Mouse (Mus musculus) C2C12 (cell line): ENCODE data around the gene Qtrt1. TPM values are rescaled to one million over a fixed set of nuclear protein-coding genes. Genes with fewer than 3 reads are reported as not detected.

Experiments
- H3K27me3 ChIP-seq: one replicate; pipeline ENCODE4 v1.6.1; 2011; ENCODE audit not compliant: control insufficient read depth, insufficient read depth, insufficient read length
- H3K36me3 ChIP-seq: one replicate; pipeline ENCODE4 v1.6.1; 2011; ENCODE audit not compliant: control insufficient read depth, insufficient read depth
- H3K4me3 ChIP-seq: one replicate; pipeline ENCODE4 v1.5.1; 2011; ENCODE audit warnings: mild to moderate bottlenecking, control low read depth; ENCODE audit not compliant: poor library complexity, insufficient read depth, severe bottlenecking
- H3K79me2 ChIP-seq: one replicate; pipeline ENCODE4 v1.6.1; 2011; ENCODE audit not compliant: control insufficient read depth, insufficient read depth
- H3K79me3 ChIP-seq: one replicate; pipeline ENCODE4 v1.6.1; 2011; ENCODE audit warnings: low read depth, control low read depth
- H3ac ChIP-seq: one replicate; pipeline ENCODE3; 2011; ENCODE audit warnings: low read depth; ENCODE audit not compliant: control insufficient read depth, insufficient read length
- CEBPB ChIP-seq: IDR thresholded peaks from one replicate; pipeline ENCODE4 v1.6.1; 2011; ENCODE audit warnings: low read depth, mild to moderate bottlenecking, control low read depth, moderate library complexity
- CTCF ChIP-seq: IDR thresholded peaks from one replicate; pipeline ENCODE4 v1.5.1; 2011; ENCODE audit not compliant: control insufficient read depth, insufficient read depth, insufficient read length
- FOSL1 ChIP-seq: IDR thresholded peaks from one replicate; pipeline ENCODE4 v1.8.0; 2011; ENCODE audit warnings: mild to moderate bottlenecking, low read length; ENCODE audit not compliant: poor library complexity, insufficient read depth, severe bottlenecking
- MAX ChIP-seq: IDR thresholded peaks from one replicate; pipeline ENCODE4 v1.6.1; 2011; ENCODE audit warnings: mild to moderate bottlenecking, control low read depth
- MYOD1 ChIP-seq: IDR thresholded peaks from one replicate; pipeline ENCODE4 v1.6.1; 2011; ENCODE audit warnings: low read depth; ENCODE audit not compliant: control insufficient read depth, insufficient read length
- MYOG ChIP-seq: IDR thresholded peaks from one replicate; pipeline ENCODE4 v1.6.1; 2011; ENCODE audit not compliant: control insufficient read depth, insufficient read length; ENCODE audit errors: extremely low read depth
- USF1 ChIP-seq: IDR thresholded peaks from one replicate; pipeline ENCODE4 v1.6.1; 2011; ENCODE audit warnings: low read depth, mild to moderate bottlenecking, control low read depth, moderate library complexity
- polyA plus RNA-seq: library from polyadenylated mRNA; unstranded; fragments of >200 nt; fragmentation: generic; extraction: Trizol; gene quantifications from one replicate; pipeline ENCODE4 v1.2.1, GENCODE M21; 2012; ENCODE audit warnings: missing spikeins

Gene Qtrt1
- polyA plus RNA-seq, 1 experiment: 61.7 TPM

DNA sequence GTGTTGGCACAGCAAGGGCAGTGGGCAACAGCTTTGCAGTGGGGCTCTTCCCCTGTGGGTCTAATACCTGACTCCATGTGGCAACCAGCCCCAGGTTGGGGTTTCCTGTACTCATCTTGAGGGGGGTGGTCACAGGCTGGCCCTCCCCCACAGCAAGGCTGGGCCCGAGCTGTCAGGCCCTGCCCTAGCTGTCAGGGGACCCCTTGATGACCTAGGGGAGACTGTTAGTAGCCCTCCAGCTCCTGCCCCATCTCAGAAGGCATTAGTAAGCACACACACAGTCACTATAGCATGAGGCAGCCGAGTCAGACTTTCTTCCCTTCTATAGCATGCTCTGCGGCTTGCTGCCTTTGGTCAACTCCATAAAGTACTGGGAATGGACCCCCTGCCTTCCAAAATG, 15.9 kb upstream of the Qtrt1 start:
- Histone ChIP-seq H3K36me3 (peaks cover 94% of the 10 kb centered on the region), H3ac (no peak overlapping the region), H3K79me2 (no peaks in the 10 kb centered on the region), H3K79me3 (peaks cover 2% of the 10 kb centered on the region), H3K27me3 (no peaks in the 10 kb centered on the region), H3K4me3 (no peak overlapping the region)
- TF ChIP-seq CTCF (no peak), MYOD1 (no peak), USF1 (no peak), CEBPB (no peak), MYOG (no peak), FOSL1 (no peak), MAX (no peak)

DNA sequence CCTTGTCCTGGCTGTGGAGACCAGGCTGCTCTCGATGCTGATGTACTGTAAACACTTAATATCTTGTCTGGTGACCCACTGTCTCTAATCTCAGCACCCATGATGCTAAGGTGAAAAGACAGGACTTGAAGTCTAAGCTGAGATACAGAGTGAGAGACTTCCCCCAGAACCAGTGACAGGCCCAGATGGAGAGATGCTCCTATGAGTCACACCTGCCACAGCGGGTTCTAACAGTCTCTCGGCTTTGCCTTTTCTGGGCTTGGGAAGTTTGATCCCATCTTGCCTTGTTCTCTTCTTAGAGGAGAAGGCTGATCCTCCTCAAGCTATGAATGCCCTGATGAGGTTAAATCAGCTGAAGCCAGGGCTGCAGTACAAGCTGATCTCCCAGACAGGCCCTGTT, 14.5 kb upstream of the Qtrt1 start:
- peaks cover 91% of the 10 kb centered on the region for H3K36me3 ChIP-seq
- H3K79me3 ChIP-seq: no peaks in the 10 kb centered on the region
- TF ChIP-seq CEBPB: no peak
- no peak for TF ChIP-seq FOSL1
- no peak for TF ChIP-seq CTCF
- TF ChIP-seq MYOD1: no peak
- no peak for TF ChIP-seq MAX
- TF ChIP-seq USF1: no peak
- no peak for TF ChIP-seq MYOG
- H3K27me3 ChIP-seq: no peaks in the 10 kb centered on the region
- no peaks in the 10 kb centered on the region for H3K79me2 ChIP-seq
- H3ac ChIP-seq: no peak overlapping the region
- H3K4me3 ChIP-seq: no peak overlapping the region

DNA sequence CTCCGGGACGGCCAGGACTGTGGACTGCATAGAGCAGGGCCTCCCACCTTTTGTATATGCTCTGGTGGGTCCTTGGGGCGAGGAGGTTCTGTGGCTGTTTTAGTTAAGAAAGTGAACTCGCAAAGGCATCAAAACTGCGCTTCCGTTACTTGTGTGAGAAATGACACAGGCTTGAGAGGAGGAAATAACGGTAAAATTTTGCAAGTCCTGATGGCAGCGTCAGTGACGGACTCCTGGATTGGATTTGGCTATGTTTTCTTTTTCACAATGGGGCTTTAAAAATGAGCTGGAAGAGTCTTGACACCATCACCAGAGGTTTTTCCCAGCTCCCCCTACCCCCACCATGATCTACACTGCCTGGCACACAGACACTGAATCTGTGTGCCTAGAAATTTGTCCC, 10.6 kb upstream of the Qtrt1 start:
- no peak overlapping the region for H3ac ChIP-seq
- peaks cover 88% of the 10 kb centered on the region for H3K36me3 ChIP-seq
- H3K79me3 ChIP-seq: no peaks in the 10 kb centered on the region
- no peaks in the 10 kb centered on the region for H3K79me2 ChIP-seq
- H3K27me3 ChIP-seq: no peaks in the 10 kb centered on the region
- TF ChIP-seq MYOG: no peak
- TF ChIP-seq CTCF: no peak
- no peak for TF ChIP-seq MYOD1
- TF ChIP-seq CEBPB: no peak
- no peak for TF ChIP-seq FOSL1
- TF ChIP-seq MAX: no peak
- TF ChIP-seq USF1: no peak
- no peak overlapping the region for H3K4me3 ChIP-seq

DNA sequence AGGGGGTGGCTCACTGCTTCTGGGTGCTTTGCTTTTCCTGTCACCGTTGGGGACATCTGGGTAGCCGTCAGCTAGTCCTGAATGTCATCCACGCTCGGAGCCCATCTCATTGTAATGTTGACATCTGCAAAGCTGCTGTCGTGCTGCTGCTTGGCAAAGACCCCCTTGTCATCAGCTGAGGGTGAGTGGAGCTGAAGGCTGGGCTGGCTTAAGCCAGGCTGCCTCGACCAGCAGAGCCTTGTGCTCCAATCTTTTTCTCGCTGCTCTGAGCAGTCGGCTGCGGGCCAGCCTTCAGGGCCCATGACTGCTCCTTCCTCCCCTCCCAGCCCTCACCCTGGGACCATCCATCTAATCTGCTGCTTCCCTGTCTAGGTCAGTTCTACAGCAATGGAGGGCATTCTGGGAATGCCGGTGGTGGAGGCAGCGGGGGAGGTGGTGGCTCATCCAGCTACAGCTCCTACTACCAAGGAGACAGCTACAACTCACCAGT, 8.8 kb upstream of the Qtrt1 start:
- H3K4me3 ChIP-seq: no peak overlapping the region
- TF ChIP-seq MYOG (no peak), MYOD1 (no peak), FOSL1 (no peak), CEBPB (no peak), CTCF (no peak), USF1 (no peak), MAX (no peak)
- H3K79me2 ChIP-seq: no peaks in the 10 kb centered on the region
- no peaks in the 10 kb centered on the region for H3K79me3 ChIP-seq
- no peak overlapping the region for H3ac ChIP-seq
- no peaks in the 10 kb centered on the region for H3K27me3 ChIP-seq
- peaks cover 85% of the 10 kb centered on the region for H3K36me3 ChIP-seq

DNA sequence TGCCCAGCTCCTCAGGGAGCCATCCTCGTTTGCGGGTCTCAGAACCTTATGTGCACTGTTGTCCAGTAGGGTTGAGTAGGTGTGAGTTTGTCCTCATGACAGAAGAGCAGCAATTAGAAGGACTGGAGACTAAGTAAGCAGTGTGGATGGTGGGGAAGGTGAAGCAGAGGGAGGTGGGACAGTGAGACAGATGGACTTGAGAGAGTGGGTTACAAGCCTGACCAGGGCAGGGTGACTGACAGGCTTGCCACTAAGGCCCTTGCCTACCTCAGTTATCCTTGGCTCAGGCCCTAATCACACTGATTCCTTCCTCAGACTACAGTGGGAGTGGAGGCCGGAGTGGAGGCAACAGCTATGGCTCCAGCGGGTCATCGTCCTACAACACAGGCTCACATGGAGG, 7.9 kb upstream of the Qtrt1 start:
- TF ChIP-seq CTCF: no peak
- TF ChIP-seq FOSL1: no peak
- TF ChIP-seq USF1: no peak
- no peak for TF ChIP-seq MYOG
- TF ChIP-seq MAX: no peak
- no peak for TF ChIP-seq MYOD1
- TF ChIP-seq CEBPB: no peak
- peaks cover 76% of the 10 kb centered on the region for H3K36me3 ChIP-seq
- H3K27me3 ChIP-seq: no peaks in the 10 kb centered on the region
- no peak overlapping the region for H3K4me3 ChIP-seq
- H3K79me3 ChIP-seq: no peaks in the 10 kb centered on the region
- H3K79me2 ChIP-seq: no peaks in the 10 kb centered on the region
- no peak overlapping the region for H3ac ChIP-seq

DNA sequence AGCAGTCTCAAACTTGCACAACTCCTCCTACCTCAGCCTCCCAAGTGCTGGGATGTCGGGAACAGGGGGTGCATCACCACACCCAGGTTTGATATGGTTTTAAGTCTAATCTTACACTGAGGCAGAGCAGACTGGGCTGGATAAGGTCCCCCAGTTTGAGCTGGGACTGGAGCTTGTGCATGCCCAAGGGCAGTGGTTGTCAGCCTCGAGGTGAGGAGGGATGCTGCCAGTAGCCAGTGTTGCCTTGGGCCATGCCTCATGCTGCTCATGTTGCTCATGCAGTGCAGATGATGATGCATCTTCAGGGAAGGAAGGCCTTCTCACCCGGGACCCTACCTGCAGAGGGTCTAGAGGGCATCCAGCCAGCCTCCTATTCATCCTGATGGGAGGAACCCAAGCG, 6.1 kb upstream of the Qtrt1 start:
- TF ChIP-seq MAX (no peak), CEBPB (no peak), MYOG (no peak)
- peaks cover 59% of the 10 kb centered on the region for H3K36me3 ChIP-seq
- no peaks in the 10 kb centered on the region for H3K79me2 ChIP-seq
- no peak overlapping the region for H3K4me3 ChIP-seq
- no peaks in the 10 kb centered on the region for H3K27me3 ChIP-seq
- no peak overlapping the region for H3ac ChIP-seq
- H3K79me3 ChIP-seq: no peaks in the 10 kb centered on the region
